Mouse (Mus musculus) stomach, postnatal 0 days (tissue): ENCODE measurements around the gene Qrich1.

ENCODE experiments used
- CTCF ChIP-seq: IDR thresholded peaks from 2 replicates; pipeline ENCODE4 v1.5.1; 2016; ENCODE audit warnings: antibody characterized with exemption, low read depth, mild to moderate bottlenecking, moderate library complexity
- EP300 ChIP-seq: optimal IDR thresholded peaks from 2 replicates; pipeline ENCODE3; 2016; ENCODE audit warnings: antibody characterized with exemption

- no peak for TF ChIP-seq CTCF
- no peak for TF ChIP-seq EP300
Measured at GRCm38 (mm10) chr9:108494905-108495304, 21.7 kb upstream of the Qrich1 start.
